Mouse (Mus musculus) right cerebral cortex, postnatal 4 days (tissue): ENCODE measurements around the gene Sec22a.

Experiments used
- DNase-seq: peaks from one replicate; pipeline ENCODE4 v3.0.0-alpha.2; 2022

Sec22a gene

GRCm38 (mm10) chr16:35363150-35364062 lies at the start of gene Sec22a:
Sec22a (minus strand) TSS chr16:35363918.
- peak; percentile 94 for DNase-seq

GRCm38 (mm10) chr16:35406706-35407105 lies 43.0 kb upstream of the Sec22a start:
- no peak for DNase-seq

- no peak for DNase-seq
Measured at GRCm38 (mm10) chr16:35406166-35406565, 42.4 kb upstream of the Sec22a start.

GRCm38 (mm10) chr16:35405348-35406080 lies 41.8 kb upstream of the Sec22a start:
- DNase-seq, result no peak

GRCm38 (mm10) chr16:35404864-35405263 lies 41.1 kb upstream of the Sec22a start:
- DNase-seq, result no peak

GRCm38 (mm10) chr16:35403891-35404290 lies 40.2 kb upstream of the Sec22a start:
- no peak for DNase-seq

- peak; percentile 16 for DNase-seq
Measured at GRCm38 (mm10) chr16:35403356-35403755, 39.6 kb upstream of the Sec22a start.

GRCm38 (mm10) chr16:35392813-35393212 lies 29.1 kb upstream of the Sec22a start:
- no peak for DNase-seq

- DNase-seq, result no peak
Measured at GRCm38 (mm10) chr16:35385654-35386053, 21.9 kb upstream of the Sec22a start.

- DNase-seq, result no peak
Measured at GRCm38 (mm10) chr16:35380048-35380447, 16.3 kb upstream of the Sec22a start.

- DNase-seq, result no peak
Measured at GRCm38 (mm10) chr16:35379344-35379743, 15.6 kb upstream of the Sec22a start.

GRCm38 (mm10) chr16:35364063-35364428 lies 328 bp upstream of the Sec22a start:
- DNase-seq, result no peak

GRCm38 (mm10) chr16:35362221-35362620 lies 1.5 kb downstream of the Sec22a start:
- no peak for DNase-seq

- DNase-seq, result peak; percentile 55
Measured at GRCm38 (mm10) chr16:35360593-35360992, 3.1 kb downstream of the Sec22a start.

- no peak for DNase-seq
Measured at GRCm38 (mm10) chr16:35357449-35357848, 6.3 kb downstream of the Sec22a start.

- DNase-seq, result no peak
Measured at GRCm38 (mm10) chr16:35330451-35330850, 33.3 kb downstream of the Sec22a start.

- DNase-seq, result no peak
Measured at GRCm38 (mm10) chr16:35319773-35320172, 43.9 kb downstream of the Sec22a start.

GRCm38 (mm10) chr16:35319335-35319734 lies 44.4 kb downstream of the Sec22a start:
- no peak for DNase-seq

GRCm38 (mm10) chr16:35318397-35318796 lies 45.3 kb downstream of the Sec22a start:
- no peak for DNase-seq

GRCm38 (mm10) chr16:35317460-35317859 lies 46.3 kb downstream of the Sec22a start:
- DNase-seq, result no peak

- DNase-seq, result no peak
Measured at GRCm38 (mm10) chr16:35316856-35317264, 46.9 kb downstream of the Sec22a start.

- DNase-seq, result no peak
Measured at GRCm38 (mm10) chr16:35315496-35315895, 48.2 kb downstream of the Sec22a start.

GRCm38 (mm10) chr16:35311586-35311985 lies 52.1 kb downstream of the Sec22a start:
- no peak for DNase-seq

GRCm38 (mm10) chr16:35310551-35311110 lies 53.1 kb downstream of the Sec22a start:
- DNase-seq, result no peak
